Mouse (Mus musculus) megakaryocyte, embryonic 14.5 days (primary cell): ENCODE data around the gene Mlx.

Source experiments
- FLI1 ChIP-seq: IDR thresholded peaks from 2 replicates; pipeline ENCODE4 v1.6.1; 2012; ENCODE audit warnings: low read length, inconsistent platforms, mixed read lengths
- GATA1 ChIP-seq: IDR thresholded peaks from 3 replicates; pipeline ENCODE4 v1.6.1; 2012; ENCODE audit warnings: mixed read lengths, low read length, inconsistent platforms, borderline replicate concordance

DNA sequence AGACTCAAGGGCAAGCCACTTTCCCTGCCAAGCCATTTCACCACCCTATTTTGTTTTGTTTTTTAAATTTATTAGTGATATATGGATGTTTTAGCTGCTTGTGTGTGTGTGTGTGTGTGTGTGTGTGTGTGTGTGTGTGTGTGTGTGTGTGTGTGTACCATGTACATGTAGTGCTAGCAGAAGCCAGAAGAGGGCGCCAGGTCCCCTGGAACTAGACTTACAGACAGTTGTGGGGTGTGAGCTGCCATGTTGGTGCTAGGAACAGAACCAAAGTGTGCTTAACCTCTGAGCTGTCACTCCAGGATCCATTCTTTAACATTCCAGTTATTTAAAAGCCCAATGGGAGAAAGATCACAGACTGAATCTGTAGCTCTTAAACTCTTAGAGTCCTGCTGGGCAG is 40.0 kb downstream of the Mlx start:
- no peak for TF ChIP-seq GATA1
- no peak for TF ChIP-seq FLI1
